24 mouse cellular contexts compared by ENCODE assay signal in the genomic region with DNA sequence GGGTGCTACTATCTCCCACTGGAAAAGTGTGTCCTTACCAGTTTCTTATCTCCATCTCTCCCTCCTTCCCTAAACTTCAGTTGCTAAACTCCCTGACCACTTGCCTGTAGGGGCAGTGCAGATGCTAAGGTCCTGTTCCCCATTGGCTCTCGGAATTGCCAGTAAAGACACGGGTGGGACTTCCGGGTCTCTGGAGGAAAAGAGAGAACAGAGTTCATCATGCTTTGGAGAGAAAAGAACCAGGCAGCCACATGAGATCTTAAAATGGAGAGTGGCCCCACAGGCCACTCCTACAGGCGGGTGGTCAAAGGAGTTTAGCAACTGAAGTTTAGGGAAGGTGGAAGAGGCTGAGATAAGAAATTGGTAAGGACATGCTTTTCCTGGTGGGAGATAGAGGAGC.
"Had no signal": no experiment of that assay in that cellular context is flagged by ENCODE, and none has a peak within 500 bp of the region (broad histone marks: within the 10 kb centered on the region; RNA-seq: fewer than 3 reads in every experiment).

No protein-coding gene starts in this region.

- ATAC-seq: hindbrain, embryonic 16.5 days; inflammation-experienced regulatory T-cells, adult 6 months; intestine, embryonic 15.5 days; intestine, postnatal 0 days; liver, embryonic 12.5 days had no signal

- DNase-seq: gastrocnemius, adult 2 months; gastrocnemius, postnatal 10 days; gastrocnemius, postnatal 25 days; heart, adult 18-20 months; heart, postnatal 10 days; kidney, adult 18-20 months; kidney, adult 8-10 months; kidney, postnatal 10 days; kidney, postnatal 25 days; kidney, postnatal 4 days; left cerebral cortex, postnatal 4 days had no signal

- H3K4me3 ChIP-seq: gastrocnemius, adult 2 months; heart, embryonic 10.5 days; heart, embryonic 12.5 days; intestine, embryonic 15.5 days; layer of hippocampus, adult 2 months; left cerebral cortex, adult 2 months; limb, embryonic 13.5 days; limb, embryonic 15.5 days; liver, embryonic 12.5 days had no signal

- H3K9me3 ChIP-seq: heart, embryonic 10.5 days; heart, embryonic 12.5 days; intestine, embryonic 15.5 days; limb, embryonic 15.5 days; liver, embryonic 12.5 days had no signal

- H3K4me1 ChIP-seq: heart, embryonic 10.5 days; heart, embryonic 12.5 days; intestine, embryonic 15.5 days; liver, embryonic 12.5 days had no signal

- H3K27ac ChIP-seq: gastrocnemius, adult 2 months; heart, embryonic 10.5 days; hindbrain, embryonic 14.5 days; intestine, embryonic 15.5 days; layer of hippocampus, adult 2 months; left cerebral cortex, adult 2 months; limb, embryonic 13.5 days; limb, embryonic 15.5 days; liver, embryonic 12.5 days; liver, embryonic 14.5 days had no signal

- H3K4me2 ChIP-seq: heart, embryonic 12.5 days; hindbrain, embryonic 14.5 days; intestine, embryonic 15.5 days; limb, embryonic 13.5 days; limb, embryonic 15.5 days; liver, embryonic 12.5 days had no signal

- H3K9ac ChIP-seq: heart, embryonic 12.5 days; hindbrain, embryonic 14.5 days; intestine, embryonic 15.5 days; limb, embryonic 13.5 days; limb, embryonic 15.5 days; liver, embryonic 12.5 days; liver, embryonic 14.5 days had no signal

- H3K27me3 ChIP-seq: intestine, embryonic 15.5 days; limb, embryonic 15.5 days; liver, embryonic 12.5 days had no signal

- H3K36me3 ChIP-seq: heart, embryonic 10.5 days; heart, embryonic 12.5 days; intestine, embryonic 15.5 days; limb, embryonic 13.5 days; limb, embryonic 15.5 days; liver, embryonic 12.5 days had no signal
